Mouse (Mus musculus) G1E (cell line): Measurements from ENCODE around the gene Zfp78.

ENCODE experiments used
- CTCF ChIP-seq: IDR thresholded peaks from 2 replicates; pipeline ENCODE4 v1.5.1; 2012; ENCODE audit warnings: low read depth, low read length, inconsistent platforms, mixed read lengths
- GATA1 ChIP-seq: IDR thresholded peaks from 2 replicates; pipeline ENCODE4 v1.6.1; 2012; ENCODE audit warnings: borderline replicate concordance, low read length, inconsistent platforms, mixed read lengths
- GATA2 ChIP-seq: IDR thresholded peaks from 2 replicates; pipeline ENCODE4 v1.6.1; 2012; ENCODE audit warnings: low read depth, low read length, inconsistent platforms, borderline replicate concordance
- POLR2AphosphoS5 ChIP-seq: IDR thresholded peaks from 2 replicates; pipeline ENCODE4 v1.6.1; 2012; ENCODE audit warnings: low read depth, low read length, inconsistent platforms; ENCODE audit not compliant: insufficient replicate concordance
- TAL1 ChIP-seq: conservative IDR thresholded peaks from 2 replicates; pipeline ENCODE4 v1.6.1; 2012; ENCODE audit warnings: low read depth, low read length, inconsistent platforms, mixed read lengths

DNA sequence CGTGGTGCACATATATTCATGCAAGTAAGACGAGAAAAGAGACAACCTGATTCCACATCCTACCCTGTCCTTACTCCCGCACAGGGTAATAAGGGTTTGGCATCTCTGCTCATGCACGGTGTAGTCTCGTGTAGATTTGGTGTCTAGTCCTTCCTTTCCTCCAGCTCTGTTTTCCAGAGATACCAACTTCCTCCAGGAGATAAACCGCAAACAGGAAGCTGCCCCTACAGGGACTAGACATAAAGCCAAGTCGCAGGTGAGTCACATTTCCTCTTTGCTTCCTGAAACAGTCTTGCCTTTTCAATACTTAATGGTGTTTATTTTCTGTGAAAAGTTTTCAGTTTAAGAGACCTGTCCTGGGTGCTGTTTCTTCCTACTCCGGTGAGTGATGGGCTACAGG is 20.9 kb downstream of the Zfp78 start:
- TF ChIP-seq CTCF (no peak), GATA2 (no peak), GATA1 (no peak), POLR2AphosphoS5 (no peak), TAL1 (no peak)
